Mouse (Mus musculus) frontal cortex, adult 2 months (tissue): ENCODE data around the gene Maml2. TPM values are rescaled to one million over a fixed set of nuclear protein-coding genes. Genes with fewer than 3 reads are reported as not detected.
A peak's percentile ranks its signal among the peaks of the same experiment; 100 is the strongest.

Experiments
- DNase-seq, 2 experiments: peaks; one replicate each; pipeline ENCODE4 v3.0.0; 2022; ENCODE audit warnings: low spot score in 1 of 2; ENCODE audit errors: extremely low spot score in 1 of 2
- polyA plus RNA-seq: library from polyadenylated mRNA; depleted of rRNA; stranded (reverse); fragments of >200 nt; gene quantifications from 2 replicates; pipeline ENCODE4 v1.2.3, GENCODE M21; 2012

Gene Maml2
- polyA plus RNA-seq, 1 experiment = 8.5 TPM

GRCm38 (mm10) chr9:13308718-13309117 is 11.0 kb downstream of the Maml2 start:
- DNase-seq = no peak

GRCm38 (mm10) chr9:13309807-13310206 is 12.1 kb downstream of the Maml2 start:
- DNase-seq = no peak

DNA sequence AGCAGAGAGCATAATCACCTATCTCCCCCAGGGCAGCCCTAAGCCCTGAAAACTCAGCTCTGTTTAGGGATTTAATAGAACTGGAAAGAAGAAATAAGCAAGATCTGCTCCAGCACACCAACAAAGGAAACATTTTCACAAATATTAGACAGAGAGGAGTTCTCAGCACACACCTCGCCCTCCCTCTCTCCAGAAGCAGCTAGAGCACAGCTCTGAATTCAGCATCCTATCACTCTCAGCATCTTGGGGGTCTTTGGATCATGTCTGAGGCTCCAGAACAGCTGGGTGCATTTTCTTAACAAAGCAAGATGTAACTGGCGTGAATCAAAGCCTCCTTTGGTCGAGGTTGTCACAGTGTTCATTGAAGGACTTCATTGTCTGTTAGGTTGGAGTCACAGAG is 12.5 kb downstream of the Maml2 start:
- DNase-seq = no peak

DNA sequence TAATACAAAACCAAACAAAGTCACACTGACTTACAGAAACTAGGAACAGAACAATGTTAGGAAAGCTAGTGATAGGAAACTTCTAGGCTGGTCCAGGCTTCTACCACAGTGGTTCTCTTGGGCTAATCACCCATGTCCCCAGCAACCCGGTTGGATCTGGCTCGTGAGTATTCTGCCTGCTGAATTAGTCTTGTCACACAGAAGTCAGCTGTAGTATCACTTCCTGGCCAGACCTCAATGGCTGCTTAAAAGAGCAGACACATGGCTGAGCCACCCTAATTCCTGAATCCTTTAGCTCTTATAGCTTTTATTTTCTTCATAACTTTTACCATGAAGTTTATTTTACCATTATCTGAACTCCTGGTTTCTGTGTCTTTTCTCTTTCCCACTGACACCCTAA is 13.3 kb downstream of the Maml2 start:
- DNase-seq = no peak

DNA sequence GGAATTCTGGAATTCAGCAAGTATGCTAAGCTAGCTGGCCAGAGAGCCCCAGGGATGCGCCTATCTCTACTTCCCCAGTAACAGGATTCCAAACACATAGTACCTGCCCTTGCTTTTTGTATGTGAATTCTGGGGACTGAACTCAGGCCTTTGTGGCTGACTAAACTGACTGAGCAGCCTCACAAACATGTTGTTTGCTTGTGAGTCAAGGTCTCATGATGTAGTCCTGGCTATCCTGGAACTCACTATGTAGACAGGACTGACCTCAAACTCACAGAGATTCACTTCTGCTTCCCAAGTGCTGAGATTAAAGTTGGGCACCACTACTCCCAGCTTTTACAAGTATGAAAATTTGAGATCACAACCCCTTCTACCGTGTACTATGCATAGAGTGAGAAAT is 16.2 kb downstream of the Maml2 start:
- no peak for DNase-seq

- no peak for DNase-seq
These were observed 16.8 kb downstream of the Maml2 start for GRCm38 (mm10) chr9:13314577-13315004.

DNA sequence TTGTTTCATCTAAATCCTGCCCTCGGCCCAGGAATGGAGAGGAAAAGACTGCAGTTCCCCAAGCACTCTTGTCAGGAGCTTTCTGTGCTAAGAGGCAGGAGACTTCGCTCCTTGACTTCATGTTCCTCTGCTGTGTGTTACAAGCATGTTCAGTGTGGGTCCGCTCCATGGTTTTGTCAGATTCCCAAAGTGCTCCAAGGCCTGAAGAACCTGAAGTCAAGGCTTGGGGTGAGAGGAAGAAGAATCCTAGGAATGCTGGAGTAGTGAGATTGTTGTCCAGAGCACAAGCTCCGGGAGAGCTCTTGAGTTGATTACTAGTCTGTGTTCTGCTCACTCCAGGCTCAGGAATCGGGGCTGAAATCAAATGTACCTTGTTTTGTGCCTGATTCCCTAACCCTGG is 17.6 kb downstream of the Maml2 start:
- DNase-seq = no peak

GRCm38 (mm10) chr9:13319566-13319965 is 21.8 kb downstream of the Maml2 start:
- DNase-seq = no peak

DNA sequence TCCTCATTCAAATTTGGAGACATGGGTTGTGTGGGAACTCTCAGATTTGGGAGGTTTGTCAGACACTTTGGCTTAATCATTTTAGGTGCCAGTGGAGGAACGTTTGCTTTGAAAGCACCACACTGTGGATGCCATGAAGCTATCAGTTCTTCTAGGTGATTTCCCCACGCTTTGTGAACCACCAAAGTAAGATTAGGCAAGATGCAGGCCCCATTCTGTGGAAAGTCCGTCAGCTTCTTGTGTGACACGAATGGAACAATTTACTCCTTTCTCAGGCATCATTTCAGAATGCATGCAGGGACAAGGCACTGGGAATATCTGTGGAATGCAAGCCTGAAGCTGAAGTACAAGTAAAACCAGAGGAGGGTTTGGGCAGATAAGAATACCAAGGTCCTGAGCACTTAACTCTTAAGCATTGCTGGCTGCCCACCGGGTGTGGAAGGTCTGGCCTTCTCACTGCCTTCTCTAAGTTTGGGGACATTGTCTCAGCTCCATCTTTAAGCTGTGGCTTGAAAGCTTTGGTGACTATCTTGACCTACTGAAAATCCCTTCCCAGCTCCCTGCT is 23.1 kb downstream of the Maml2 start:
- DNase-seq = no peak

DNA sequence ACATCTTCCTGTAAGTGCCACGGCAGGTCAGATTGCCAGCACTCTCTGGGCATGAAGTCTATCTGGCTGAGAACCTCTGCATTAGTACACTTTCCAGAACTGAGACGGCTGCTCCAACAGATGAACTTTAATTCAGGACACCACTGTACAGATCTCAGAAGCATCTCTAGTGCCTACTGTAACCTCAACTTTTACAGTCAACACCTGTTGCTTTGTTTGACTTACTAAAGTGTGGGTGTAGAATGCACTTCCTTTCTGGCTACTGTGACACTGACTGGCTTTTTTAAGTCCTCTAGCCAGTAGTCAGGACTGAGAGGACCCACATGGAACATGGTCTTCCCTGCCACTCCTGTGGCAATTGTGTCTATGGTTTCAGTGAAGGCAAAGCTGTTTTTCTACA is 25.3 kb downstream of the Maml2 start:
- DNase-seq = no peak

DNA sequence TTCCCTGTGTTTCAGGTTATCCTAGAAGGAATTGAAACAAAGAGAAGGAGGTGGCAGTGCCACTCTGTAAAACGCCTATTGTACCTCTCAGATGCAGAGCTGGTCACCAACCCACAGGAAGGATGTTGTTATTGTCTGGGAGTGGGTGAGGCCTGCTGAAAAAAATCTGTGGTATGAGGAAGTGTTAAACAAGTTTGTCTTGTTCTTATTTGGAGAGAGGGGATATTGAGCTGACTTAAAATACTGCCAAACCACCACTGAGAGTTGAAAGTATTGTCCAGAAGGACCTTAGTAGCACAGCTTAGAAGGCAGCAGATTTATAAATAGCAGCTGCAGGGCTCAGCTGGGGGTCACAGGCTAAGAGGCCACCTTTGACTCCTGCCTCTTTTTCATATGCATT is 25.9 kb downstream of the Maml2 start:
- no peak for DNase-seq

DNA sequence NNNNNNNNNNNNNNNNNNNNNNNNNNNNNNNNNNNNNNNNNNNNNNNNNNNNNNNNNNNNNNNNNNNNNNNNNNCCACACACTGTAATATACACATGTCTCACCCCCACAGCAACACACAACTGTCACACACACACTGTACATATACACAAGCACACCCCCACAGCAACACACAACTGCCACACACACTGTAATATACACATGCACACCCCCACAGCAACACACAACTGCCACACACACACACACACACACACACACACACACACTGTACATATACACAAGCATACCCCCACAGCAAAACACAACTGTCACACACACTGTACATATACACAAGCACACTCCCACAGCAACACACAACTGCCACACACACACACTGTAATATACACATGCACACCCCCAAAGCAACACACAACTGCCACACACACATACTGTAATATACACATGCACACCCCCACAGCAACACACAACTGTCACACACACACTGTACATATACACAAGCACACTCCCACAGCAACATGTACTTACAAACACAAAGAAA is 116.5 kb downstream of the Maml2 start:
- no peak for DNase-seq

- DNase-seq = peak; percentile 45
These were observed 127.5 kb downstream of the Maml2 start for GRCm38 (mm10) chr9:13425031-13425940.

GRCm38 (mm10) chr9:13429477-13430125 is 131.8 kb downstream of the Maml2 start:
- no peak for DNase-seq

- DNase-seq = no peak
These were observed 132.5 kb downstream of the Maml2 start for GRCm38 (mm10) chr9:13430302-13430701.

GRCm38 (mm10) chr9:13430744-13431143 is 133.0 kb downstream of the Maml2 start:
- no peak for DNase-seq

DNA sequence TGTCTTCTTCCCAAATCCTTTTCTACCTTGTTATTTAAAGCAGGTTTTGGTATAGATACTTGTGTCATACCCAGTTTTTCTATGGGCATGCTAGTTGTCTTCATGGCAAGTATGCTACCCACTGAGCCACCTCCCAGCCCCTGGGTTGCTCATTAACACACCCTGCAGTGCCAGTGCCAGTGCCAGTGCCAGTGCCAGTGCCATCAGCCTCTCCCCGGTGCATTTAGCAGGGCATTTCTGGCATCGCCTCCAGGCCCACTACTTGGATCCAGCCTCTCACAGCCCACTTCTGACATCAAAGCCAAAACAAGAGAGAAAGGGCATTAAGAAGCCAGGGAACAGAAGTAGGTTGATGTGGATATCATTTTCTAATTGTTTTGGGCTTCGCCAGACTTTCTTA is 133.9 kb downstream of the Maml2 start:
- DNase-seq = no peak

GRCm38 (mm10) chr9:13433501-13434090 is 135.8 kb downstream of the Maml2 start:
- no peak for DNase-seq

DNA sequence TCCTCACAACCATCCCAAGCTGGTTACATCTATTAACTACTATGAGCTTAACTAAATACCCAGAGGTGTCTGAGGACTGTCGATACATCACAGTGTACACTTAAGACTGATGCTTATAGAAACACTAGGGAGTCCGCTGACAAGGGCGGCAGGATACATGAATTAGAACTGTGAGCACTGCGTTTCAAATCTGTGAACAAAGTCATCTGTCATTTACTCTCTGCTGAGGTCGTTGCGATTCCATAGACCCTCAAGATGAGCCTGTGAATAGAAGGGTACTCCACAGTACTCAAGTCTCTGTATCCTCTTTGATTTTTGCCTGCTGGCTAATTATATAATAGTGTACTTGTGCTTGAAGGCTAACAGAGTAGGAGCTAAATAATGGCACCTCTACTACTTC is 143.2 kb downstream of the Maml2 start:
- DNase-seq = no peak

- DNase-seq = no peak
These were observed 144.4 kb downstream of the Maml2 start for GRCm38 (mm10) chr9:13442012-13442735.
